Mouse (Mus musculus): ENCODE results near the gene Adgrl3.

The Adgrl3 gene

DNA sequence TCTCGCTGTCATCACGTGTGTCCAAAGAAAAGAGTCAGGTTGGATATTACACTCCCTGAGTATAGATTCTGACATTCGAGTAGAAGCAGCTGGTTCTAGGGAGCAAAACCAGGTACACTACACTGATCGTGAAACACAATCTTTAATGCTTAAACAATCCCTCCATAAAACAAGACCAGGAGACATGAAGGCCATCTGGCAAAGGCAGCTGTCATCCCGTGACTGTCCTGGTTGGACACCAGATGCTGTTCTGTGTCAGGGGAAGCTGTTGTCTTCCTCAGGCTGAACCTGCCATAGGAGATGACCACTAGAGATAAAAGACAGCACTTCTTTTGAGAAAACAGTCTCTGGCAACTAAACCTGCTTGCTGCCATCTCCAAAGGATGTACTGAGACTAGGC lies 228.8 kb downstream of the Adgrl3 start:
- no peak for DNase-seq (ENCODE audit: low spot score)

- no peak for DNase-seq (ENCODE audit: low spot score)
Observed at GRCm38 (mm10) chr5:81256091-81256490, 236.2 kb downstream of the Adgrl3 start.

- no peak for DNase-seq (ENCODE audit: low spot score)
Observed at GRCm38 (mm10) chr5:81269689-81270088, 249.8 kb downstream of the Adgrl3 start.

GRCm38 (mm10) chr5:81275346-81276047 lies 255.6 kb downstream of the Adgrl3 start:
- no peak for DNase-seq (ENCODE audit: low spot score)

DNA sequence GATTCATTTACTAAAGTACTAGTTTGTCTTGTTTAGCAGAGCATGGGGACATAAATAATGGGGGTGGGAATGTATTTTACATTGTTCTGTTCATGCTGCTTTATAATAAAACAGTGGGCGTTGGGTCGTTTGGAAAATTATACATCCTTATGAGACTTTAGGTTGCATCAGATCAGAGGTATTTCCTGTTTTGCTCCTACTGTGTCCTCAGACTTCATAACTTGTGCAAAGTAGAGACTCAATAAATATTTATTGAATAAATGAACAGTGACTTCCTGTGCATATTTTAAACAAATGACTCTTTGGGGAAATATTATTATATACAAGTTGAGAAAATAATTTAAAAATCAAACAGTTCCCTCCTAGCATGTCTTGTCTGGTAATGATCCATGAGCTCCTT lies 259.3 kb downstream of the Adgrl3 start:
- no peak for DNase-seq (ENCODE audit: low spot score)

DNA sequence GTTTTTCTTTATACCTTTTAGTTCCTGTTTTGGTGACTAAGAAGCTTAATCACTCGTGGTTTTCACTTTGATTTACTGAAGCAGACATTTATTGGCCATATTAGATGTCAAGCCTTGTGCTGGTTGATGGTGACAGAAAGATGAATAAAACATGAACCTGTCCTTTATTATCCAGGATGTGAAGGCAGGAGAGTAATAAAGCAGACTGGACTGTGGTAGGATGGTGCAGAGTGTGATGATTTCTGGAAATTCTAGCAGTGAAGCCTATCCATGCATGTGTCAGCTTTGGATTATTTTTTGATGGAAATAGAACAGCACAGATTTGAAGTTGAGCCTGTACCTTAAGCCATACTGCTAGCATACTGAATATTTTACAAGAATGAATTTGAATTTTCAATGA lies 265.7 kb downstream of the Adgrl3 start:
- DNase-seq (ENCODE audit: low spot score), result no peak

GRCm38 (mm10) chr5:81301874-81302273 lies 281.9 kb downstream of the Adgrl3 start:
- no peak for DNase-seq (ENCODE audit: low spot score)

DNA sequence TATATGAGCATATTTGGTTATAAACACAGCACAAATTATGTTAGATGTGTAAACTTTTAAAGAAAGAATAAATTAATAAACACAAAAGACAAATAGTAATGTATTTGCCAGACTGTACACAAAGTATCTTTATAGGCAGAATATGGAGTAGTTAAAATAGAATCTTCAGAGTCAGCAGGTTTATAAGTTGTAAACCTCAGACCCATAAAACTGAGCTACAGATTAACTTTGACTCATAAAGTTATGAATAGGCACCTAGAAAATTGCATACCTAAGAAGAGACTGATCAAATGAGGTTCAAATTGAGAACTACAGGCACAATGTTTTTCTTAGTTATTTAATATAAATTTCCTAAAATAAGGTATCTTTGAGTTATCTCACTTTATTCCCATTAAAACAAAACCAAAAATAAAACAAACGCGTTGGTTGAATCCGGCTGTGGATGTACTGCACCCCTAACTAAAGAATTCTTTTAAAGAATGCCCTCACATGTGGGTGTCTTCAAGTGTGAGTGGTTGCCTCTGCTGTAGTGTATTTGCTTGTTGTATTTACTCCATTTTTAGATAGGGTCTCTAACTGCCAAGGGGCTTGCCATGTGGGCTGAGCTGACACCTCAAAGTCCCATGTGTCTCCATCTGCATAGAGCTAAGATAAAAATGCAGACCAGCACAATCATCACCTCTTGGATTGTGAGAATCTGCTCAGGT lies 297.6 kb downstream of the Adgrl3 start:
- DNase-seq (ENCODE audit: low spot score), result no peak

GRCm38 (mm10) chr5:81321276-81321934 lies 301.5 kb downstream of the Adgrl3 start:
- DNase-seq (ENCODE audit: low spot score), result no peak

DNA sequence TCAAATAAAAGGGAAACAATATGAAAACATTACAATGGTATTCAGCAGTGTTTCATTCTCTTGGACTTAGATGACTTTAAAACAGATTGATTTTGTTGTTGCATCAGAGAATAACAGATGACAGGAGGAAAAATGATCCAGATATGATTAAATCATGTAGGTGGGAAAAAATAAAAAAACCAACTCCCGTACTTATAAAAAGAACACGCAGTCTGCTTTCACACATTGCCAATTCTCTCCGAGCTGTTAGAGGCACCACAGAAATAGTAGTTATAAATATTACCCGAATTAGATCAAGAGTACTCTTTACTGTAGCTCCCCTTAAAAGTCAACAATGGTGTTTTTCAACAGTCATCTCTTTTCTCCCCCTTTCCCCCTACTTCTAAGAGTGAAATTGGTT lies 302.1 kb downstream of the Adgrl3 start:
- DNase-seq (ENCODE audit: low spot score), result no peak

GRCm38 (mm10) chr5:81326916-81327315 lies 307.0 kb downstream of the Adgrl3 start:
- no peak for DNase-seq (ENCODE audit: low spot score)

DNA sequence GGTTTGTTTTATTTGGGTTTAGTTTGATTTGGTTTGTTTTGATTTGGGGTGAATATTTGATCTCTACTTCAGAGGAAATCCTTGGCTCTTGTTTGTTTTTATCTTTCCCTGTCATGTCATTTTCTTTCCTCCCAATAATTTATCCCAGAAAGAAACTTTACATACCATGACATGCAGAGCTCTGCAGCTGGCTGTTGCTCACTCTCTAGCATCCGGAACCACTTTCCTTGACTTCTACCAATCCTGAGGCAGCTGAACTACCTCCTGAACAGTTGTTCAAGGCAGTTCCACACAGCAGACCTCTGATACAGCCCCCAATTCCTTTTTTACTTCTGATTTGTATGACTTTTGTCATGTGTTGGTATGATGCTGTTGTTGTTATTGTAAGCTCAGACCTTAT lies 307.5 kb downstream of the Adgrl3 start:
- DNase-seq (ENCODE audit: low spot score), result no peak

GRCm38 (mm10) chr5:81329571-81329971 lies 309.6 kb downstream of the Adgrl3 start:
- no peak for DNase-seq (ENCODE audit: low spot score)

GRCm38 (mm10) chr5:81344330-81344729 lies 324.4 kb downstream of the Adgrl3 start:
- DNase-seq (ENCODE audit: low spot score), result no peak

- no peak for DNase-seq (ENCODE audit: low spot score)
Observed at GRCm38 (mm10) chr5:81345096-81345435, 325.1 kb downstream of the Adgrl3 start.

DNA sequence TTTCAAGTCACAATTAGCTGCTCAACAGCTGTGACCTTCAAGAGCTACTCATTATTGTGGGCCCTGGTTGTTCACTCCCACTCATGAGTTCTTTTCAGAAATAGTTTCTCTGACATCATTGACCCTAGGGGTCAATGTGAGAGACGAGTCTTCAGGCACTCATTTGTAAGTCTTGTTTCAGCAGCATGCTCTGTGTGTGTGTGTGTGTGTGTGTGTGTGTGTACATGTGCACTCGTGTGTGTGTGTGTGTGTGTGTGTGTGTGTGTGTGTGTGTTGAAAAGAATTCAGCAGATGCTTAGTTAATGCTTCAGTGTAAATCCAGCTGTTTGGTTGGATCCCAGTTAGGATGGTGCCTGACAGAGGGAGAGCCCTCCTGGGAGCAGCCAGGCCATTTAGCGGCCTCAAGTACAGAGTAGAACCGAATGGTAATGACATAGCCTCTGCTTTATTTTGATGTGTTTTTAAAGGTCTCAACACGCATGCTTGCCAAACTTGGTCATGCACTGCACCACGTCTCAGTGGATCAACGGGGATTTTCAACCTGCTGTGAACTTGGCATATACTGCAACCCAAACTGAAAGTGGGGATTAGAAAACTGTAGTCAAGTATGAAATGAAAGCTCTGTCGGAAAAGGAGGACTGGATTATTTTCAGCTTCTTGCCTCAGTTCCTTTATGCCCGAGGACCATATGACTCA lies 325.6 kb downstream of the Adgrl3 start:
- DNase-seq (ENCODE audit: low spot score), result no peak

GRCm38 (mm10) chr5:81347571-81347970 lies 327.6 kb downstream of the Adgrl3 start:
- DNase-seq (ENCODE audit: low spot score), result no peak

DNA sequence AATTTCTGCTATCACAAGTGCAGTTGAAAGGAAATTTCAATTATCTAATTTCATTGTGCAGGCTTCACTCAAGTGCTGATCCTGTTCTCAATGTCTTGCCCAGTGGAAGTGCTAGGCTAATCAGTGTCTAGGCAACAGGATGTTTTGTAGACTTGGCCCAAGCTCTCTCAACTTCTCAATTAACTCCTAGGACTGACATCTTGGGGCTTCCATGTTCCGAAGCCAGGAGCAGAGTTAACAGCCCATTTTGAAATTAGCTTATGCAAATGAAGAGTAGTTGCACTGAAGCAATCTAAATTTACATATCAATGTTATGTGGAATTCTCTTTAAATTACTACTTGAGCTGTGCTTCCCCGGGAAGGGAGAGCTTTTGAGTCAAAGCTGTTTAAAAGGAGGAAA lies 339.6 kb downstream of the Adgrl3 start:
- DNase-seq (ENCODE audit: low spot score), result no peak

GRCm38 (mm10) chr5:81364198-81364643 lies 344.3 kb downstream of the Adgrl3 start:
- no peak for DNase-seq (ENCODE audit: low spot score)

GRCm38 (mm10) chr5:81365250-81365649 lies 345.3 kb downstream of the Adgrl3 start:
- DNase-seq (ENCODE audit: low spot score), result no peak

DNA sequence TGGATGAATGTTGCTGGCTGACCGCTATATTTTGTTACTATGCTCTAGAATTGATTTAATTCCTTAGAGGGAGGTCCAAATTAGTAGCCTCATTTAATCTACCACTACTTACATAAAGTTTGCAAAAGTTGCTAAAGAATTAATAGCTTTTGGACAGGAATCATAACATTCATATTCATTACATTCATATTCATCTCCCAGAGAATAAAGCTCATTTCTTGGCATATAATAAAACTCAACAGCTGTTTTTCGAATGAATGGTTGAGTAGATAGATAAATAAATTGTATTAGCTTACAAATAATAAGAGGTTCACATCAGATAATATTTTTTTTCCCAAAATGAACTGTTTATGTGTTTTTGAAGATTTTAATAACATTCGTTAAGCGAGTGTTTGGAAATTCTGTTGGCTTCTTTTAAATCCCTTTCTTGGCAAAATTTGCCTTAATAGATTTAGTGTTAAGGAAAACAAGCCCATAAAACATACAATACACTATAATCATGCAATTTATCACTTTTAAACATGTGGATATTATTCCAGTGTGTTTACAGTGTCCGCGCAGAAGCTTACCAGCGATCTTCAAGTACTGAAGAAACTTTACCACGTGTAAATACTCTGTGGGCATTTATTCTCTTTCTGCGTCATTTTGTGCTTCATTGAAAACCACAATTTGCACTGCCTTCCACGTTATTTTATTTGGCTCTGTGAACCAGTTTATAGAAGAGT lies 350.4 kb downstream of the Adgrl3 start:
- no peak for DNase-seq (ENCODE audit: low spot score)

DNA sequence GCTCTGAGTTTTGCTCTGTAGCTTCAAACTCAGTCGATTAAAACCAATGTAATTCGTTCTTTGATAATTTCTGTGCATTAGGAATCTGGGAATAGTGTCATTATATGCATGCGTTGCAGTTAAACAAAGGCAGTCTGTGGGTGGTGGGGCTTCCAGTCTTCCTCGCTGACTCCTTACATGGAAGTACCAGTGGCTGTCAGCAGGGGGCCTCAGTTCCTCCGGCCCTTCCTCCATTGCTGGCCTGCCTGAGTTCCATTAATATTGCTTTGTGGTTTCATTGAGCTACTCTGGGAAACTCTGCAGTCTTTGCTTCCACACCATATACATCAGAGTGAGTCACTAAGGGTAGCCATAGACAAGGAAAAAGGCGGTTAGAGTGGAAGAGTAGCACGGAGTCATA lies 356.1 kb downstream of the Adgrl3 start:
- no peak for DNase-seq (ENCODE audit: low spot score)
